Mouse (Mus musculus) stomach, postnatal 0 days (tissue): ENCODE results near the gene Pde1c. TPM values are rescaled to one million over a fixed set of nuclear protein-coding genes. Genes with fewer than 3 reads are reported as not detected.

ENCODE experiments used
- ATAC-seq: fragments of 200-750 bp; cut with Nextera tagmentation; 2 replicates; pipeline ENCODE4 v1.8.0; 2017; ENCODE audit not compliant: low FRiP score, low TSS enrichment
- DNase-seq: peaks from one replicate; pipeline ENCODE4 v3.0.0-alpha.2; 2016; ENCODE audit warnings: low spot score
- H3K27ac ChIP-seq: fragments of 300-500 bp; sonication (generic); replicated peaks from 2 replicates; pipeline ENCODE4 v1.5.1; 2014; ENCODE audit warnings: mild to moderate bottlenecking, control low read depth
- H3K27me3 ChIP-seq: fragments of 300-500 bp; sonication (generic); 2 replicates; pipeline ENCODE4 v1.6.1; 2014; ENCODE audit warnings: low read length; ENCODE audit not compliant: control insufficient read depth, insufficient read depth
- H3K36me3 ChIP-seq: fragments of 300-500 bp; sonication (generic); 2 replicates; pipeline ENCODE4 v1.6.1; 2014; ENCODE audit warnings: low read length, mixed read lengths; ENCODE audit not compliant: control insufficient read depth, insufficient read depth
- H3K4me1 ChIP-seq: fragments of 300-500 bp; sonication (generic); replicated peaks from 2 replicates; pipeline ENCODE4 v1.6.1; 2014; ENCODE audit warnings: antibody characterized with exemption; ENCODE audit not compliant: control insufficient read depth, insufficient read depth
- H3K4me2 ChIP-seq: fragments of 300-500 bp; sonication (generic); replicated peaks from 2 replicates; pipeline ENCODE4 v1.6.1; 2014; ENCODE audit warnings: low read depth, mild to moderate bottlenecking, control low read depth, moderate library complexity
- H3K4me3 ChIP-seq: fragments of 300-500 bp; sonication (generic); 2 replicates; pipeline ENCODE4 v1.5.1; 2014; ENCODE audit warnings: low read depth, low read length, control low read depth
- H3K9ac ChIP-seq: fragments of 300-500 bp; sonication (generic); 2 replicates; pipeline ENCODE4 v1.6.1; 2014; ENCODE audit warnings: mild to moderate bottlenecking, low read length, control low read depth, mixed read lengths
- H3K9me3 ChIP-seq: fragments of 300-500 bp; sonication (generic); 2 replicates; pipeline ENCODE4 v1.6.1; 2016; ENCODE audit warnings: low read length; ENCODE audit not compliant: control insufficient read depth
- CTCF ChIP-seq: IDR thresholded peaks from 2 replicates; pipeline ENCODE4 v1.5.1; 2016; ENCODE audit warnings: antibody characterized with exemption, low read depth, mild to moderate bottlenecking, moderate library complexity
- EP300 ChIP-seq: optimal IDR thresholded peaks from 2 replicates; pipeline ENCODE3; 2016; ENCODE audit warnings: antibody characterized with exemption
- WGBS: fragments of 180-500 bp; shearing (Covaris S2); extraction: QIAGEN DNeasy Blood & Tissue Kit; methylation state at CpG from one replicate; pipeline ENCODE4 v1.1.7; 2014; 5-methylcytosine and 5-hydroxymethylcytosine counted together
- polyA plus RNA-seq: library from polyadenylated mRNA; unstranded; fragments of >200 nt; fragmentation: Nextera tagmentation; extraction: Ambion mirVana; gene quantifications from 2 replicates; pipeline ENCODE4 v1.2.1, GENCODE M21; 2015

The Pde1c gene
- polyA plus RNA-seq, 1 experiment from 2014 or later, result 1.8 TPM

DNA sequence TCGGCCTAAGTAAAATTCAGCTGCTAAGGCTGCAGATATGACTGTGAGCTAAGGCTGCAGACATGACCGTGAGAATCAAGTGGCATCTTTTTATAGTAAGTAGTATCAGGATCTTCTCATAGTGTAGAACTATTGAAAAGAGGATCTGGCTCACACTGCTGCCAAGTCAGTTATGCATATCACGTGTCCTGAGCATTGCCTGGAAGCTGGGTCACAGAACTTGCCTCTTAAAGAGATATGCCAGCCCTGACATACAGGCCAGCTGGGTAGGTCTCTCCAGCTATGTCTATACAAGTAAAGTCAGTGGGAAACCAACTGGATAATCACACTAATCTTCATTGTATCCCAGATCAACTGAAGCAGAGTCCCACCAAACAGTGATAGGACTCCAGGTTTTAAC lies 83.8 kb downstream of the Pde1c start:
- Histone ChIP-seq H3K4me1 (no peaks in the 10 kb centered on the region), H3K4me2 (no peak overlapping the region), H3K27ac (no peak overlapping the region), H3K4me3 (no peak overlapping the region), H3K9me3 (no peaks in the 10 kb centered on the region), H3K36me3 (no peaks in the 10 kb centered on the region), H3K27me3 (no peaks in the 10 kb centered on the region), H3K9ac (no peak overlapping the region)
- WGBS, result 61% methylated on average over 3 of the region's 3 CpGs
- ATAC-seq, result no peak
- TF ChIP-seq CTCF (no peak), EP300 (no peak)
- DNase-seq, result no peak

DNA sequence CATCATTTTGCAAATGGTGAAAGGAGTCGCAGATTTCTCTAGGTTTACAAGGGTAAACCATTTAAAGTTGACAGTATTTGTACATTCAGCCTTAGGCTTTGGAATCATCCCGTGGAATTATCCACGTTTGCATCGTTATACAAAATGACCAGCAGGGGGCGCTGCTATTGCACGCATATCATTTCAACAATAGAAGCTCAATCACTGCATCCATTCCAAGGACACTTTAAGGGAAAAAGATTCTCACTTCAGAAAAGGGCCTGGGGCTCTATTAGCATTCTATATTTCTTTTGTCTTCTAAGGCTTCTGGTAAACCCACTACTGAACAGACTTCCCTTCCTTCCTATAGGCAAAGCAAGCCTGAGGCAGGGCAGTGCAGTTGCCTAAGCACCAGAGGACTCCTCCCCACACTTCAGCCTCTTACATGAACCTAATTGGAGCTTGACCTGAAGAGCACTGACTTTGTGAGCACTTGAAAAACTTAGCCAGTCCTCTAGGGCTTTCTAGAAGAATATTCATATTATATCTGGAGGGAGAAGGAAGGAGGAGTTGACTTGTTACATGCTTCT lies 87.9 kb downstream of the Pde1c start:
- 3% methylated on average over 6 of the region's 6 CpGs for WGBS
- H3K4me2 ChIP-seq, result no peak overlapping the region
- no peaks in the 10 kb centered on the region for H3K36me3 ChIP-seq
- H3K9me3 ChIP-seq, result no peaks in the 10 kb centered on the region
- TF ChIP-seq EP300, result no peak
- peak; percentile 95 for TF ChIP-seq CTCF
- ATAC-seq (no peak), DNase-seq (peak; percentile 54)
- H3K4me3 ChIP-seq, result no peak overlapping the region
- no peaks in the 10 kb centered on the region for H3K4me1 ChIP-seq
- no peak overlapping the region for H3K27ac ChIP-seq
- no peak overlapping the region for H3K9ac ChIP-seq
- no peaks in the 10 kb centered on the region for H3K27me3 ChIP-seq

- H3K9ac ChIP-seq, result no peak overlapping the region
- H3K4me3 ChIP-seq, result no peak overlapping the region
- no peak overlapping the region for H3K27ac ChIP-seq
- no peaks in the 10 kb centered on the region for H3K9me3 ChIP-seq
- WGBS, result 26% methylated on average over 6 of the region's 6 CpGs
- peak; percentile 85 for TF ChIP-seq CTCF
- no peak for TF ChIP-seq EP300
- DNase-seq (peak; percentile 54), ATAC-seq (no peak)
- no peaks in the 10 kb centered on the region for H3K36me3 ChIP-seq
- H3K4me2 ChIP-seq, result no peak overlapping the region
- H3K4me1 ChIP-seq, result no peaks in the 10 kb centered on the region
- no peaks in the 10 kb centered on the region for H3K27me3 ChIP-seq
Observed at GRCm38 (mm10) chr6:56476581-56476980, 92.3 kb downstream of the Pde1c start.

DNA sequence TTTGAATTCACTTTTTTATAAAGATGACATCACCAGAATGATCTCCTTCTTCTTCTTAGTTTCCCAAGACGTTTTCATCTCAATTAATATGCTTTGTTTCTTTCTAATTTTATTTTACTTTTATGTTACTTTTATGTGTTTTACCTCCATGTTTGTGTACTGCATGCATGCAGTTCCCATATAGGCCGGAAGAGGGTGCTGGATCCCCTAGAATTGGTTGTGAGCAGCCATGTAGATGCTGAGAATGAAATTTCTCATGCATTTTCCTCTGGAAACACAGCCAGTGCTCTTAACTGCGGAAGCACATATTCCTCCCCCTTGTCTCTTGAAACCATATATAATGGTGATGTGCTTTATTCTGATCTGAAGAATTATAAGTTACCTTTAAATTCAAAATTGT lies 110.8 kb downstream of the Pde1c start:
- Histone ChIP-seq H3K9me3 (no peaks in the 10 kb centered on the region), H3K4me3 (no peak overlapping the region), H3K4me2 (no peak overlapping the region), H3K27me3 (no peaks in the 10 kb centered on the region), H3K36me3 (no peaks in the 10 kb centered on the region), H3K4me1 (no peaks in the 10 kb centered on the region), H3K27ac (no peak overlapping the region), H3K9ac (no peak overlapping the region)
- DNase-seq (no peak), ATAC-seq (no peak)
- no peak for TF ChIP-seq EP300
- TF ChIP-seq CTCF, result peak; percentile 57
- 43% methylated on average over 3 of the region's 3 CpGs for WGBS

GRCm38 (mm10) chr6:56447917-56448316 lies 121.0 kb downstream of the Pde1c start:
- H3K4me1 ChIP-seq, result no peaks in the 10 kb centered on the region
- H3K4me2 ChIP-seq, result no peak overlapping the region
- no peaks in the 10 kb centered on the region for H3K9me3 ChIP-seq
- no peak overlapping the region for H3K9ac ChIP-seq
- no peak for ATAC-seq
- H3K27ac ChIP-seq, result no peak overlapping the region
- no peaks in the 10 kb centered on the region for H3K27me3 ChIP-seq
- H3K4me3 ChIP-seq, result no peak overlapping the region
- WGBS, result 32% methylated on average over 2 of the region's 2 CpGs
- H3K36me3 ChIP-seq, result no peaks in the 10 kb centered on the region
- TF ChIP-seq CTCF (peak; percentile 79), EP300 (no peak)
- no peak for DNase-seq

- WGBS, result 78% methylated on average over 4 of the region's 4 CpGs
- no peak overlapping the region for H3K4me3 ChIP-seq
- no peaks in the 10 kb centered on the region for H3K4me1 ChIP-seq
- H3K36me3 ChIP-seq, result no peaks in the 10 kb centered on the region
- H3K4me2 ChIP-seq, result no peak overlapping the region
- H3K9me3 ChIP-seq, result no peaks in the 10 kb centered on the region
- ATAC-seq, result no peak
- H3K9ac ChIP-seq, result no peak overlapping the region
- no peak for TF ChIP-seq EP300
- TF ChIP-seq CTCF, result no peak
- H3K27ac ChIP-seq, result no peak overlapping the region
- DNase-seq, result no peak
- H3K27me3 ChIP-seq, result no peaks in the 10 kb centered on the region
Observed at GRCm38 (mm10) chr6:56441501-56441900, 127.4 kb downstream of the Pde1c start.
